Mouse (Mus musculus): ENCODE results near the gene Suz12. TPM values are rescaled to one million over a fixed set of nuclear protein-coding genes. Genes with fewer than 3 reads are reported as not detected.
"Not testable (repeated sequence)": the region's sequence is repeated elsewhere in the genome, so short reads cannot be mapped to it uniquely, and the experiment has no call there.

Suz12 gene
- polyA plus RNA-seq, 1 experiment = 2.0 TPM

DNA sequence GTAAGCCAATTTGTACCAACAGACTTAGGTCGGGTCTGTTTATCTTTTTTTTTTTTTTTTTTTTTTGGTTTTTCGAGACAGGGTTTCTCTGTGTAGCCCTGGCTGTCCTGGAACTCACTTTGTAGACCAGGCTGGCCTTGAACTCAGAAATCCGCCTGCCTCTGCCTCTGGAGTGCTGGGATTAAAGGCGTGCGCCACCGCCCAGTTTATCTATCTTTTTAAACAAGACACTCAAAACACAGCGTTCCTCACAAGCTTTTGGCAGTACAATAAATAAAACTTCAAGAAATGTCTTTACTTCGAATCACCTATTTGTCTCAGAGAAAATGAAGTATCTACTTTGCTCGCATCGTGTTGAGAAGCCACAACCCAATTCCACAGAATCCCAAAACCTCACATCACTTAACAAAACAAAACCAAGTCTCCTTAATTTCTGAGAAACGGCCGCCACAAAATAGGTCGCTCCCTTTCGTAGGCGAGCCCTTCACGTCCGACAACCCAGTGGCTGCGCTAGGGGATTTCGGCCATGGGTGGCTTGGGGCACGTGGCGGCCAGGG, 793 bp upstream of the Suz12 start:
- TF ChIP-seq POLR2A (IDR thresholded peaks at IDR 0.05; ENCODE audit: low read depth, low read length) (no peak), CTCF (IDR thresholded peaks at IDR 0.05; ENCODE audit: extremely low read depth, insufficient read length, insufficient replicate concordance, low read depth, low read length) (no peak)
- Histone ChIP-seq H3K4me1 (ENCODE audit: control insufficient read depth, insufficient read depth, insufficient read length, low read length) (no peaks in the 10 kb centered on the region), H3K36me3 (ENCODE audit: control insufficient read depth, insufficient read depth, low read length) (peaks cover 5% of the 10 kb centered on the region), H3K27ac (ENCODE audit: insufficient read depth, low read depth, low read length) (peak overlapping the region; percentile 45; the same call in 1 of the 2 replicates), H3K4me3 (ENCODE audit: low read depth, low read length) (peak overlapping the region; percentile 91), H3K27me3 (ENCODE audit: control insufficient read depth, insufficient read depth, low read length) (no peaks in the 10 kb centered on the region)
- WGBS = 10% methylated on average over 21 of the region's 21 CpGs

DNA sequence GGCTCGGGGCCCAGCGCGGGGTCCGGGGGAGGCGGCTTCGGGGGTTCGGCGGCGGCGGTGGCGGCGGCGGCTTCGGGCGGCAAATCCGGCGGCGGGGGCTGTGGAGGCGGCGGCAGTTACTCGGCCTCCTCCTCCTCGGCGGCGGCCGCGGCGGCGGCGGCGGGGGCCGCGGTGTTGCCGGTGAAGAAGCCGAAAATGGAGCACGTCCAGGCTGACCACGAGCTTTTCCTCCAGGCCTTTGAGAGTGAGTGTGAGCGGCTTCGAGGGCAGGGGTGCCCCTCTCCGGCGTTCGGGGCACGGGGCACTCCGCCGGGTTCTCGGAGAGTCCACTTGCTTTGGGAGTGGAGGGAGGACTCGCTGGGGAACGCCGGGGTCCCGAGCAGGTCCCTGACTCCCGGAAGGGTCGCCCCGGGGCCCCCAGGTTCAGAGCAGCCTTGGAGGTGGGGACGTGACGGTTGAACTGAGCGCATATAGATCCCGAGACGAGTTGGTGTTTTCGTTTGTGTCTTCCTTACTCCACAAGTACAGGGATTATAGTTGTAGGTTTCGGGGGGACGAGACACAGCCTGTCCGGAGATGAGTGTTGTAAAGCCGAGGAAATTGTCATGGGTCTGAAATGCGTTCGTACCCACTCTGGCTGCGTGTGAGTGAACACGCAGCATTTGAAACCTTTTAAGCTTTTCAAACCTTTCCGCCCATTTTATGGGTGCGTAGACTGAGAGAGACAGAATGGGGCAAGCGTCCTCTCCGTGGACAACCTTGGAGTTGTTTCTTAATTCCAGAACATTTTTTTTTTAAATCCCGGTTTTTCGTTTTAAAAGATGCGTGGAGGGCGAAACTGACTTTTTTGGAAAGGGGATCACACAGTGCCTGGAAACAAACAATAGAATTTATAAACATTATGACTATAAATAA, 707 bp downstream of the Suz12 start:
- Histone ChIP-seq H3K4me1 (ENCODE audit: control insufficient read depth, insufficient read depth, insufficient read length, low read length) (no peaks in the 10 kb centered on the region), H3K27me3 (ENCODE audit: control insufficient read depth, insufficient read depth, low read length) (no peaks in the 10 kb centered on the region), H3K36me3 (ENCODE audit: control insufficient read depth, insufficient read depth, low read length) (peaks cover 8% of the 10 kb centered on the region), H3K4me3 (ENCODE audit: low read depth, low read length) (peak overlapping the region; percentile 91), H3K27ac (ENCODE audit: insufficient read depth, low read depth, low read length) (peak overlapping the region; percentile 47)
- WGBS = 2% methylated on average over 69 of the region's 74 CpGs
- no peak for TF ChIP-seq POLR2A (IDR thresholded peaks at IDR 0.05; ENCODE audit: low read depth, low read length)
- no peak for TF ChIP-seq CTCF (IDR thresholded peaks at IDR 0.05; ENCODE audit: extremely low read depth, insufficient read length, insufficient replicate concordance, low read depth, low read length)

DNA sequence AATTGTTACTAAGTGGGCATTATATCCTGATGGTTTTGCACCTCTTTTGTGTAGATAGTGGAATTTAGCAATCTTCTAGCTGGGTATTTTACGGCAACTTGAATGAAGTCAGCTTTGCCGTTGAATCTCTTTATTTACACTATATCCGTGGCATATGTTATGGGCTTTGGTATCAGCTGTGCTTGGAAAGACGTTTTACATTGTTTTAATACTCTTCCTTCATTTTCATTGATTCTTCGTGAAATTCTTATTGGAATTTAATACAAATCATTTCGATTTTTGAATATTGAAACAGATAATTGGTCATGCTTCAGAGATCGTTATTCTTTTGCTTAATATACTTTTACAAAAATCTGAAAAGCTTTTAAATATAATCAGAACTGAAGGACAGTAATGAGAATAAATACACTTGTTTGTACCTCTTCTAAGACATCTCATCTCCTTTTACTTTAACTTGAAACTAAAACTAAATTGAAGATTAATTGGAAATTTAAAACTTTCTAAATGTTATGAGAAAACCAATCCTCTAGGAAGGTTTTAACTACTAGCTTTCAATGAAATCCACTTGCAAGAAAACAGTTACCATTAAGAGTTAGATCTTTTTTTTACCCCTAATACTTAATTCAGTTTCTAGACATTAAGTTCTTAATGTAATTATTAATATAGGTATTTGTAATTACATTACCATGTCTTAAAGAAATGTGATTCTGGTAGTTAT, 1.5 kb downstream of the Suz12 start:
- TF ChIP-seq POLR2A (IDR thresholded peaks at IDR 0.05; ENCODE audit: low read depth, low read length) (no peak), CTCF (IDR thresholded peaks at IDR 0.05; ENCODE audit: extremely low read depth, insufficient read length, insufficient replicate concordance, low read depth, low read length) (no peak)
- WGBS = 1% methylated on average over 7 of the region's 7 CpGs
- no peaks in the 10 kb centered on the region for H3K4me1 ChIP-seq (ENCODE audit: control insufficient read depth, insufficient read depth, insufficient read length, low read length)
- H3K4me3 ChIP-seq (ENCODE audit: low read depth, low read length) = no peak overlapping the region; the same call in 1 of the 2 replicates
- H3K36me3 ChIP-seq (ENCODE audit: control insufficient read depth, insufficient read depth, low read length) = peaks cover 10% of the 10 kb centered on the region
- no peak overlapping the region for H3K27ac ChIP-seq (ENCODE audit: insufficient read depth, low read depth, low read length)
- H3K27me3 ChIP-seq (ENCODE audit: control insufficient read depth, insufficient read depth, low read length) = no peaks in the 10 kb centered on the region

DNA sequence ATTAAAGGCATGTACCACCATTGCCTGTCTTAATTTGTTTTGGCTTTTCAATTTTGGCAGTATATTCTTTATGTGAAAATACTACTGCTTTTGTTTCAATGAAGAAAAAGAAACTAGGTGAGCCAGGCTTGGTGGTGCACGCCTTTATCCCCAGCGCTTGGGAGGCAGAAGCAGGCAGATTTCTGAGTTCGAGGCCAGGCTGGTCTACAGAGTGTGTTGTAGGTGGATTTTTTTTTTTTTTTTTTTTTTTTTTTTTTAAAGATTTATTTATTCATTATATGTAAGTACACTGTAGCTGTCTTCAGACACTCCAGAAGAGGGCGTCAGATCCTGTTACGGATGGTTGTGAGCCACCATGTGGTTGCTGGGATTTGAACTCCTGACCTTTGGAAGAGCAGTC, 23.6 kb downstream of the Suz12 start:
- not testable (repeated sequence) for H3K4me3 ChIP-seq (ENCODE audit: low read depth, low read length); H3K27me3 ChIP-seq (ENCODE audit: control insufficient read depth, insufficient read depth, low read length); H3K4me1 ChIP-seq (ENCODE audit: control insufficient read depth, insufficient read depth, insufficient read length, low read length); H3K27ac ChIP-seq (ENCODE audit: insufficient read depth, low read depth, low read length)
- peaks cover 48% of the 10 kb centered on the region for H3K36me3 ChIP-seq (ENCODE audit: control insufficient read depth, insufficient read depth, low read length)
- 90% methylated on average over 5 of the region's 5 CpGs for WGBS

DNA sequence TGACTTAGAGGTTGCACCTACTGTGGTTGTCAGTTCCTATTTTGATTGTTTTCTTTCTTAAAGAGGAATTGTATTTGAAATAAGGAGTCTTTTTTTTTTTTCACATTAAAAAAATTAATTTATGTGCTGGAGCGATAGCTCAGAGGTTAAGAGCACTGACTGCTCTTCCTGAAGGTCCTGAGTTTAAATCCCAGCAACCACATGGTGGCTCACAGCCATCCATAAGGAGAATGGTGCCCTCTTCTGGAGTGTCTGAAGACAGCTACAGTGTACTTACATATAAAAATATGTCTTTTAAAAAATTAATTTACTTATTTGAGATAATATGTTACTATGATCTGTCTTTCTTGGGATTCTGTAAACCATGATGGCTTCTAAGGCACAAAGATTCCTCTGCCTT, 26.9 kb downstream of the Suz12 start:
- Histone ChIP-seq H3K27me3 (ENCODE audit: control insufficient read depth, insufficient read depth, low read length) (no peaks in the 10 kb centered on the region), H3K4me1 (ENCODE audit: control insufficient read depth, insufficient read depth, insufficient read length, low read length) (no peaks in the 10 kb centered on the region), H3K36me3 (ENCODE audit: control insufficient read depth, insufficient read depth, low read length) (peaks cover 48% of the 10 kb centered on the region), H3K4me3 (ENCODE audit: low read depth, low read length) (no peak overlapping the region), H3K27ac (ENCODE audit: insufficient read depth, low read depth, low read length) (no peak overlapping the region)
- TF ChIP-seq POLR2A (IDR thresholded peaks at IDR 0.05; ENCODE audit: low read depth, low read length) (no peak), CTCF (IDR thresholded peaks at IDR 0.05; ENCODE audit: extremely low read depth, insufficient read length, insufficient replicate concordance, low read depth, low read length) (no peak)
- WGBS = 88% methylated on average over 1 of the region's 1 CpGs

DNA sequence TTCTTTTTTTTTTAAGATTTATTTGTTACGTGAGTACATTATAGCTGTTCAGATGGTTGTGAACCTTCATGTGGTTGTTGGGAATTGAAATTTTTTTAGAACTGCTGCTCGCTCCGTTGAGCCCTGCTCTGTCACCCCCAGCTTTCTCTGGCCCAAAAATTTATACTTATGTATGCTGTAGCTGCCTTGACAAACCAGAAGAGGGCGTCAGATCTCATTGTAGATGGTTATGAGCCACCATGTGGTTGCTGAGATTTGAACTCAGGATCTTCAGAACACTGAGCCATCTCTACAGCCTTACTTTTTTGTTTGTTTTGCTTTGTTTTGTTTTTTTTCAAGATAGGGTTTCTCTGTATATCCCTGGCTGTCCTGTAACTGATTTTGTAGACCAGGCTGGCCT, 28.4 kb downstream of the Suz12 start:
- Histone ChIP-seq H3K27ac (ENCODE audit: insufficient read depth, low read depth, low read length) (no peak overlapping the region), H3K27me3 (ENCODE audit: control insufficient read depth, insufficient read depth, low read length) (no peaks in the 10 kb centered on the region), H3K4me3 (ENCODE audit: low read depth, low read length) (no peak overlapping the region), H3K4me1 (ENCODE audit: control insufficient read depth, insufficient read depth, insufficient read length, low read length) (no peaks in the 10 kb centered on the region), H3K36me3 (ENCODE audit: control insufficient read depth, insufficient read depth, low read length) (peaks cover 50% of the 10 kb centered on the region)
- no peak for TF ChIP-seq POLR2A (IDR thresholded peaks at IDR 0.05; ENCODE audit: low read depth, low read length)
- no peak for TF ChIP-seq CTCF (IDR thresholded peaks at IDR 0.05; ENCODE audit: extremely low read depth, insufficient read length, insufficient replicate concordance, low read depth, low read length)
- 96% methylated on average over 4 of the region's 4 CpGs for WGBS

DNA sequence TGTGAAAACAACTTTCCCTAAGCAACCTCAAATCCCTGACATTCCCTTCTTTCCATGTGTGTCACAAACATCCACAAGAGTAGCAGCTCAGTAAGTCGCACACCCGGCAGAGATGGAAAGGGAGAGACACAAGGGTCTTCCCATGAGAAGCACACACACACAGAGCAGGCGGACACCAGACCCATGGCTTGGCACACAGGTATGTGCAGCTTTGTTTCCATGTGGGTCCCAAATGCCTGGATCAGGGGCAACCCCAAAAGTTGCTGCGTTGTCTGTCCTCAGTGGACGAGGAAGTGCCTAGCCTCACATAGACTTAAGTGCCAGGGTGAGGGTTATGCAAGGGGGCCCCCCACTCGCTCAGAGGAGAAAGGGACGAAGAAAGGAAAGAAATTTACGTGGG, 44.6 kb downstream of the Suz12 start:
- TF ChIP-seq POLR2A (IDR thresholded peaks at IDR 0.05; ENCODE audit: low read depth, low read length) = no peak
- TF ChIP-seq CTCF (IDR thresholded peaks at IDR 0.05; ENCODE audit: extremely low read depth, insufficient read length, insufficient replicate concordance, low read depth, low read length) = no peak

More for the DNA sequence above, 44.6 kb downstream of the Suz12 start:
- no peaks in the 10 kb centered on the region for H3K27me3 ChIP-seq (ENCODE audit: control insufficient read depth, insufficient read depth, low read length)
- H3K4me1 ChIP-seq (ENCODE audit: control insufficient read depth, insufficient read depth, insufficient read length, low read length) = no peaks in the 10 kb centered on the region
- peaks cover 15% of the 10 kb centered on the region for H3K36me3 ChIP-seq (ENCODE audit: control insufficient read depth, insufficient read depth, low read length)
- WGBS = 72% methylated on average over 8 of the region's 8 CpGs
- H3K27ac ChIP-seq (ENCODE audit: insufficient read depth, low read depth, low read length) = no peak overlapping the region
- H3K4me3 ChIP-seq (ENCODE audit: low read depth, low read length) = no peak overlapping the region
